Mouse (Mus musculus) 3T3-L1 (cell line): ENCODE results near the gene Atp1a4.
"Not testable (repeated sequence)": the region's sequence is repeated elsewhere in the genome, so short reads cannot be mapped to it uniquely, and the experiment has no call there.

ENCODE experiments used
- DNase-seq: peaks from one replicate; pipeline ENCODE4 v3.0.0-alpha.2; 2015; ENCODE audit warnings: low read depth, low spot score

Atp1a4 gene

DNA sequence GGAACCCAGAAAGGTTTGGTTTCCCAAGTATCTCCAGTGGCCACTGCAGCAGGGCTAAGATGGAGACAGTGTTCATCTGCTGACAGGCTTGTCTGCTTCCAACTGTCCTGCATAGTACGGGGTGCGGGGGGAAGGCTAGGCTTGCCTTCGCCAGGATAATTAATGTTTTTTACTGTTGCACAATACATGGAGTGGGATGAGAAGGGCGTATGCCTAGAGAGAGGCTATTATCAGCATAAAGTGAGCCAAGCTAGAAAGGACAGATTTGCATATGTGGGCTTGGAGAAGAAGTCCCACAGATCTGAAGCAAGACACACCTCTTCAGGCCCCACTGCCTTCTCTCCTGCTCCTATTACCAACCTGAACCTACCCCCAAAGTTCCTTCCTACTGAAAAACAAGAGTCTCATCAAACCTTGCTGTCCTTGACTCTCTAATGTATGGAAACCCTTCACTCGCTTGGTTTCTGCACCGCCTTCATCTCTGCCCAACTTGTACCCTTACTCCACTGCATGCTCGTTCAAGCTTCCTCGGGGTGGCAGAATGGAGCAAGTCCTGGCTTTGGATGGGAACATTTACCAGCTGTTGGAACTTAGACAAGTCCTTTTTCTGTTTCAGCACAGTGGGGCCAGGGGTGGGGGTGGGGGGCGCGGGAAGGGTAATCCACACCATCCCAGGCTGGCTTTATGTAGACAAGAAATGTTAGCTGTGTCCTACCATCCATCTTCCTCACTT, 23.5 kb upstream of the Atp1a4 start:
- no peak for DNase-seq

DNA sequence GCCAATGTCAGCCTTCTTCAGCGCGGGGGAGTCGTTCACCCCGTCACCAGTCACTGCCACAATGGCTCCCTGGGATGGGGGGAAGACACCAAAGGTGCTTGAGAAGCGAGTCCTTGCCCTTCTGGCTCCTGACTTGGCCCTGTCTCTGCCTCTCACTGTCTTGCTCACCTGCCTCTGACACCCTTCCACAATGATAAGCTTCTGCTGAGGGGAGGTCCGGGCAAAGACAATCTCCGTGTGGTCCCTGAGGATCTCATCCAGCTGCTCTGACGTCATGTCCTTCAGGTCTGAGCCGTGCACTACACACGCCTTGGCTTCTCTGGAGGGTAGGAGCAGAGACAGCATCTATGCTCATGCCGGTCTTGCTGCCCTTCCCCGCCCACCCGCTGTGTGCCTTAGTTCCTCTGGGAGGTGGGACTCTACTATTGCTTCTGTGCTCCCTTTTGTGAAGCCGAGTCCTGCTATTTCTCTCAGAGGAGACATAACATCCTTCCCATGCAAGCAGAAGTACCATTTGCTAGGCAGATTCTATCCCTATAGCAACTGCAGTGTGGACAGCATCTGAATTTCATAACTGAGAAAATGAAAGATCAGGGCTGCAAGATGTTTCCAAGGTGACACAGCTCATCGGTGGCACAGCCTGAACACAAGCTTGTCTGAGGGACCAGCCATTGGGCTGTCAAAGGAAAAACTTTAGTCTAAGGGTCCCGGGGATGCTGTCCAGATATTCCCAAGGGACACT, 21.7 kb upstream of the Atp1a4 start:
- no peak for DNase-seq

DNA sequence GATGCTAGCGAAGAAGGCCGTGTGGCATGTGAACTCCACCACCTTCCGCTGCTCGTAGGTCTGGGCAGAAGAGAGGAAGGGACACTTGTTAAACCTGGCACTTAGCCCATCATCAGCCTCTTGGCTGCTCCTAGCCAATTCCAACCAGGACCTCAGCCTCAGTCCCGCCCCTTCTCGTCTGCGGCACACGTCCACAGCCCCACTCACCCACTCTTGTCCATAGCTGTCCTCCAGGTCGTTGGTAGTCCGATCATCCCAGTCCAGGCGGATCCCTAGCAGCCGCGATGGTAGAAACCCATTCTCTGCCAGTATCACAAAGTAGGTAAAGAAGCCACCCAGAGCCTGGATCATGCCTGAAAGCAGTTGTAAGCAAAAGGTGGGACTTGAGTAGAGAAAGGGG, 20.1 kb upstream of the Atp1a4 start:
- DNase-seq: no peak

DNA sequence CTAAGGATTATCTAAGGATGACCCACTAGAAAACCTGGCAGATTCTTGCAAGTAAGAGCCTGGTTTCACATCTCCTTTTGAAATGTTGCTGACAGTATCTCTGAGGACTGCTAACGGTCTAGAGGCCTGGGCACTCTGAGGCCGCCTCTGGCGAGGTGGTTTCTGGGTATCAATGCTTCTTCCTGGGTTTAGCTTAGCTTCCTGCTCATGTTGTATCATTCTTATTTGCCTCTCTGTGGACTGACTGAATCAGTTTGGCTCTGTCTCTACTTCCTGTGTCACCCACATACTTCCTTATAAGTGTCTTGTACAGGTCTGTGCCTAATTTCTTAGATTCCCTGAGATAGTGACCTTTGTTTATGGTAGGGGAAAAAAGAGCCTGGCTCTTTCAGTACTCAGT, 19.0 kb upstream of the Atp1a4 start:
- DNase-seq: no peak

DNA sequence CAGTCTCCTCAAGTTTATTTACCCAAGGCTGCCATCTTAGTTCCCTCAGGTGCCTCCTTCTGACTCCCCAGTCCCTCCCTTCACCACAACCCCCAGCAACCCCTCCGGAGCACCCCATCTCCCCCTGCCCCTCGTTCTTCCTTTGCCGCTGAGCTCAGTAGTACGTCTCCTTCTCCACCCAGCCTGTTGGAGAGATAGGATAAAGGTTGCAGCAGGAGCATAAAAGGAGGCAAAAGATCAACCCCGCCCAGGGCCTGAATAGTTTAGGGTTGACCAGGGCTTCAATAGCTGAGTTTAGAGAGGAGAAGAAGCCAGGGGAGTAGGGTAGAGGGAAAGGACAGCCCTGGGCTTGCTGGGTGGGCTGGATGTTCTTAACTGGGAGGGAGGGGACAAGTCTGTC, 16.3 kb upstream of the Atp1a4 start:
- DNase-seq: no peak

DNA sequence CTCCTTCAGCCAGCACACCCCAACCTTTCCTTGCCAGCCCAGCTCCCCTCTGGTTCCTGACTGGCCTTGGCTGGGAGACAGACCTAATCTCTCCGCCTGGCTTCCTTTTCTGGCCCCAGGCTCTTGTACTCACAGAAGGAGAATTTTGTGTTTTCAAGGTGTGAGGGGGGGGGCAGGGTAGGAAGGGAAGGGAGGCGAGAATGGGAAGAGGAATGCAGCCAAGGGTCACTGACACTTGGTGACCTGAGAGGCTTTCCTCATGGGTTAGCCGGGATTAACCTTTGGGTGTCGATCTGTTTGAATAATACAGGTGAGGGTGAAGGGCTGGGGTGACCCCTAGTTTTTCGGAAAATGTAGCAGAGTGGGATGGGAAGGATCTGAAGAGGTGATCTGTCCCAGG, 15.9 kb upstream of the Atp1a4 start:
- DNase-seq: no peak

DNA sequence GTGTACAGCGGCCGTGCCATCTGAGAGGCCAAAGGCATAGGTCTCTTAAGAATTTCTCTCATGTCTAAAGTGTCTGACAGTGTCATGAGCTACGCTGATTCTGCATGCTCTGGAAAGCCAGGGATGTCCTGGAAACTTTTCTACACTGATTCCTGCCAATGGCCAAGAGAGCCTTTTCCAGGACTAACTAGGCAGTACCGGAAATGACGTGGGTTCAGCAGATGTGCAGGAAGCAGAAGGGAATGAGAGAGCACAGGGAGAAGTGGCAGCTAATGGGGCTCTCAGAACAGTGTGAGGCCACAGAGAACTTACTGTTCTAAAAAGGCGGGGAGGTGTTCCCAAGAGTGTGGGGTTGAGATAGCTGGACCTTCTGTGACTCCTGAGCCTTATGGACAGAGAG, 15.2 kb upstream of the Atp1a4 start:
- DNase-seq: no peak

DNA sequence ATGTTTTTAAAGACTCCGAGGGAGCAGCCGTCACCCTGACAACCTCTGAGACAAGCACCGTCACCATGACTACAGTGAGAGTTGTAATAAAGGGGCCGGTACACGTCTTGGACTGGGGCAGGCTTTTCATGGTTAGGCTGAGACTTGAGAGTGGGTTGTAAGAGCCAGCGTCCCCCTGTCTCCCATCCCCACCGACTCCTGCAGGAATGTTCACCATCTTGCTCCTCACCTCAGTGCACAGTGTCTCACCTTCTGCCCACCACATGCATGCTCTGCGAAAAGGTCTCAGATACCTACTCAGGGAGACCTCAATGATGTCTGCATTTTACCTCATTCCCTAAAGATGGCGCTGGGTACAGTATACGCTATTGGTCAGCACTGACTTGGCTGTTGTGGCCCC, 13.6 kb upstream of the Atp1a4 start:
- no peak for DNase-seq

DNA sequence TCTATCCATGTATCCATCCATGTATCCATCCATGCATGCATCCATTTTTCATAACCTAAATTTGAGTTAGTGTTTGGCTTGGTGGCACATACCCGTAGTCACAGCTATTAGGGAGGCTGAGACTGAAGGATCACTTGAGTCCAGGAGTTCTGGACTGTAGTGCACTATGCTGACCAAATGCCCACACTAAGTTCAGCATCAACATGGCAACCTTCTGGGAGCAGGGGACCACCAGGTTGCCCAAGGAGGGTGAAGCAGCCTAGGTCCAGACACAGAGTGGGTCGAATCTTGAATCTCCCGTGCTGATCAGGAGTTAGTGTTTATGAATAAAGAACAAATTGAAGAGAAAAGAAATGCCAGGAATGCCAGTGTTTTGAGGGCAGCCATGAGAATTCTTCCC, 13.0 kb upstream of the Atp1a4 start:
- no peak for DNase-seq

DNA sequence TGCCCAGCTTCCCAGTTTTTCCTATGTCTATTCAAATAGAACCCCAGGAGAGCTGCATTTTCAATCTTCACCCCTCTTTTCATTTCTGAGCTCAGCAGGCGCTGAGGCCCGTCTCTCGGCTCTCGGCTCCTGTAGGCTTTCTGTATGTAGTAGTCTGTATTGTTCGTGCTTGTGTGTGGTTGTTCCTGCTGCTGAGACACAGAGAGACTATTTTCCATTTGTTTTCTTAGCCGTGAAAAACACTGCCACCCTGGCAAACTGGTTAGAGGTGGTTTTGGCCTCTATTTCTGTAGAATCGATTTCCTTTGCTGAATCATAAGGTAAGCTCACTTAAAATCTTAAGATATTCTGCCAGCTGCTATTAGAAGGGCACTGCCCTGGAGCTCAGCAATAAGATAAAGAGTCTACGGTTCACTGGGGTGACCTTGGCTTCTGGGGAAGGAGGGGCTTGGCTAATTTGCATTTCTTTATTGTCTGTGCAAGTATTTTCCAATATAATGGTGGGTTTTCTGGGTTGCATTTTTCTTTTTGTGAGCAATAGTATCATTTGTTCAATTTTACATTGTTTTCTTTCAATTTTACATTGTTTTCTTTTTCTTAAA, 3.4 kb upstream of the Atp1a4 start, which contains the start of gene Igsf8:
Gene Igsf8, plus strand, starts transcription at position 165 of the 602 bp plus-strand sequence.
- DNase-seq: no peak

DNA sequence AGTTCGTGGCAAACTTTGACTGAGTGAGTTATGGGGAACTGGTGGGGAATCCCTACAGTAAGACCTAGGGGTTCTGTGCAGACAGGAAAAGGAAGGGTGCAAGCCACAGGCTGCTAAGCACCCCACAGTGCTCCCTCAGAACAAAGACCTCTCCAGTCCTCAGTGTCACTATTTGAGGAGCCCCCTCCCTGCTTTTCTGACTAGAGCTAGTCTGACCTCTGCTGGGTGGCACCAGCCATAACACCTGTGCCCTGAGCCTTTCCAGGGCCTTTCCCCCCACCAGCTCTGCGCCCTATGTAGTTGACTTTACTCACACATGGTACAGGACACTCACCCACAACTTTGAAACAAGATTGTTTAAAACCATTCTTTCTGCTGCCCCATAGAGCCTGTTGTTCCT, 10.5 kb downstream of the Atp1a4 start:
- DNase-seq: peak; percentile 34

DNA sequence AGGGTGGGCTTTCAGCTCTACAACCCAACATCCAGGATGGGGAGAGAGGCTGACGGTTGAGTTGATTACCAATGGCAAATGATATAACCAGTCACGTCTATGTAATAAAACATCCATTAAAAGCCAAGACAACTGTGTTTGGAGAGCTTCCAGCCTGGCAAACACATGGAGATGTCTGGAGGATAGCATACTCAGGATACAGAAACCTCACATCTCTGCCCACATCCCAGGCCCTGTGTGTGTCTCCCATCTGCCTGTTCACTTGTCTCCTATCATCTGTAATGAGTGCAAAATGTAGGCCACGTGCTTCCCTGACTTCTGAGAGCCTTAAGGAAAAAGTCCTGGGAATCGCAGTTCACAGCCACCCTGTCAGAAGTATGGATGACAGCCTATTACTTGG, 11.0 kb downstream of the Atp1a4 start:
- no peak for DNase-seq

DNA sequence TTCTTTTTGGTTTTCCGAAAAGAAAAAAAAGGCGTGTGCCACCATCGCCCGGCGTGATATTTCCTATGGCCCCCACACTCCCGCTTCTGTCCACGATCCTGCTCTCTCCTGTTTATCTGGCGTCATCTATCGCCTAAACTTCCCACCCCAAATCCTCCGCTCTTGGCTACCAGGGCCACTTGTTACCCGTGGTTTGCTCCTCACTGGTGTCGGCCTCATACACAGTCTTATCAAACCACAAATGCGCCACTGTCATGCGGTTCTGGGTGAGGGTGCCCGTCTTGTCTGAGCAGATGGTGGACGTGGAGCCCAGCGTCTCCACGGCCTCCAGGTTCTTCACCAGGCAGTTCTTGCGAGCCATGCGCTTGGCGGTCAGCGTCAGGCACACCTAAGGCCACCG, 13.6 kb downstream of the Atp1a4 start:
- DNase-seq: not testable (repeated sequence)

DNA sequence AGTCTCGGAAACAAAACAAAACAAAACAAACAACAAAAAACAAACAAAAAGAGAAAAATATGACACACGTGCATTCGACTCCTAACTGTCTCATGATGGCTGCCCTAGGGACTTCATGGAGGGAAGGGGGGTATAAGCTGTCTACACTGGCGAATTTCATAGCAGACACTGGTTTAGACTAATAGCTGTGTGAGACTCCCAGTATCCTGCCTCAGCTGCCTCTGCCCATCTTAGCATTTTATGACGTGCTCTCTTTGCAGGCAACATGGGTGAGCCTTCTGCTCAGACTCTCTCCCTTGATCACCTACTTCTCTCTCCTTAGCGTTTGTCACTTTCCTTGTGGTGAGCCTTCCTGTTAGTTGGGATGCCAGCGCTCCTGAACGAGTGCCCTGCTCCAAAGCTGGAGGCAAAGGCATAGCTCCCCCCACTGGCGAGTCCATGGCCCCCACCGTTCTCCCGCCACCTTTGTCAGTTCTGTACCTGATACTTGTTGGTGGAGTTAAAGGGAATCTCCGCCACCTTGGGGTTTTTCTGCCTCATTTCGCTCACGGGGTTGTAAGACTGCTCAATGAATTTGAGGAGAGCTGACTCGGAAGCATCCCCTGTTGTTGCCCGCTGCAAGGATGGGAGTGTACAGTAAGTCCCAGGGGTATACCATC, 14.5 kb downstream of the Atp1a4 start:
- no peak for DNase-seq

DNA sequence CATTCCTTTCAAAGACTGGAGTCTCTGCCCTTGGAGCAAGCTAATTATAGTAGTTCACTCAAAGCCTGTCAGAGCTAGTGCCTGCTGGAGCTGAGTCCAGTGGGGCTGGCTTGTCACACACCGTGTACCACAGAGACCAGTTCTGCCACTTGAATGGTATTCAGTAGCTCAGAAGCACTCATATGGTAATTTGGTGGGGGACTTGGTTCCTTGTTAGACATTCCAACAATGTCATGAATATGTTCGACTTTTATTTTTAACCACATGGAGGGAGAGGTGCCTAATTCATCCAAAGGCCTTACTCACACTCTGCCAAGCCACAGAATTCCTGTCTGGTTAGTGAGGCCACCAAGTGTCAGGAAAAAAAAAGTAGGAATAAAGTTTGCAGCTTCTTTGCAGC, 15.8 kb downstream of the Atp1a4 start:
- peak; percentile 95 for DNase-seq

DNA sequence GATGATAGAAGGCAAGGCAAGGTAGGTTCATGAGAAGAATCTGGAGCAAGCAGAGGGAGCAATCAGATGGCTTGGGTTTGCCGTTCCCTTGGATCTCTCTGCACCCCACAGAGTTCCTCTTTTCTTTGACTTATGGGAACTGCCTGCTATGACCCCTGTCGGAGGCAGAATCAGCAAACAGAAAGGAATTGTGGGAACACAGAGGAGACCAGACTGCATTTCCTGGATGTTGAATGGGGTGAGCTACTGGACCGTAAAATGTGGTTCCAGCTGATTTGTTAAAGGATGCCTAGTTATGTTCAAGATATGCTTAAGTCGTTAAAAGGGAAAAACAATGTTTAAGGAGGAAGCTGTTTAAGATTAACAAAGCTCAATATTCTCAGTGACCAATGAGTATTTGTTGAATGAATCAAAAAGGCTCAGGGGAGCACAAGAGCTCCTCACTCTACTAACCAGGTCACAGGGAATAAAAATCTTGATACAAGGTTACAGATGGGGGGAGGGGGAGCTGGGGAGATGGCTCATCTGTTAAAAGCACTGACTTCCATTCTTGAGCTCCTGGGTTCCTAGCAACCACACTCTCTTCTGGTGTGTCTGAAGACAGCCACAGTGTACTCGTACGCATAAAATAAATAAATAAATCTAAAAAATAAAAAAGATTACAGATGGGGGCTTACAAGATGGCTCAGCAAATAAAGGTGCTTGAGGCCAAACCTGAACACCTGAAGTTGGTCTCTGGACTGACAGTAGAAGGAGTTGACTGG, 17.1 kb downstream of the Atp1a4 start:
- DNase-seq: no peak

DNA sequence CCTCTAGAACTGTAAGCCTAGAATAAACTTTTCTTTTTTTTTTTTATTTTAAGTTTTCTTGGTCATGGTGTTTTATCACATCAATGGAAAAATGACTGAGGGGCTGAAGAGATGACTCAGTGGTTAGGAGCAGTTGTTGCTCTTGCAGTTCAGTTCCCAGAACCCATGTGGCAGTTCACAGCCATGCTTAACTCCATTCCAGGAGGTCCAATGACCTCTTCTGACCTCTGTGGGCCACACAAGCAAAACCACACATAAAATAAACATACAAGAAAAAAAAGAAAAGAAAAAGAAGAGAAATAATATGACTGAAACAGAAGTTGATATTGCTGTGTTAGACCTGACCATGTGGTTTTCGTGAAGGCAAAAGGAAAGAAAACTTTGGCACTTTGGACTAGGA, 29.0 kb downstream of the Atp1a4 start:
- DNase-seq: peak; percentile 85

DNA sequence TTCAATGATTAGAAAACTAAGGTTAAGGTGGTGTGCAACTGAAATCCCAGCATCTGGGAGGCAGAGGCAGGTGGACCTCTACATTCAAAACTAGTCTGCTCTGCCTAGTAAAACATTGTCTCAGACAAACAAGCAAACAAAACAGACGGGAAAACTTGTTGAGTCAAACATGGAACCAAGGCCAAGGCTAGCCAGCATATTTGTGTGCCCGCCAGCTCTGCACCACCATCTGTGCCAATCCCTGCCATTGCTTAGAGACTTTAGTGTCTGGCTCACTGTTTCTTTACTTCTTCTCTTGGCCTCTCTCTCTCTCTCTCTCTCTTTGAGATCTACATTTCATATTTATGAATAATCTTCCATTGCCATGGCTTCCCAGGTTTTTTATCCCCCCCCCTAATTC, 30.0 kb downstream of the Atp1a4 start:
- DNase-seq: no peak

DNA sequence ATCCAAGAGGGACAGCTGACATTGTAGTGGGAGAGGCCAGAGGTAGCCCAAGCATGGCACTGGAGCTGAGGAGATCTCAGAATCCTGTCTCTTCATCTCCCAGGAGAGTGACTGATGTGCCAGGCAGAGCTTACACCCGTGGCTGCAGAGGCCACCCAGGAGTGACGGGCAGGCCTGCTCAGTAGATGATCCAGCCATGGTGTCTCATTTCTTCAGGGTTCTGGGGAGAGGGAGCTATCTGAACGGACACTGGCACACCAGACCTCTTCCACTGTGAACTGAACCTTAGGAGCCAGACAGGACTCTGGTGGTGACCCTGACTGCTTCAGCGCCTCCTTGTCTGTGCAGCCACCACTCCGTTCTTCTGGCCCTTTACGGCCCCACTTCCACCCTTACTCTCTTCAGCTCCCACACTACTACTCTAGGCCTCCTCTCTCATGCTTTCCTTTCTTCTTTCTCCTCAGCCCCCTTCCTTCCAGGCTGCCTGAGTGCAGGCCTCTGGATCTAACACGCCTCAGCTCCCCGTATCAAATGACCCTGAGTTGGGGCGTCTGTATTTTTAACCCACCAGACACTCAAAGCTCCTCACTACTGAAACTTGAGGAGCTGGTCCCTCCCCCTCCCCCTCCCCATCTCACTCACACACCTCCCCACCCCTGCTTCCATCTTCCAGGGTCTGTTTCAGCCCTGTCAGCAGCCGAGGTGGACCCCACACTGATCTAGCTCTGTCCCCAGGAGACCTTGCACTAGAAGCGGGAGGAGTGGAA, 36.7 kb downstream of the Atp1a4 start:
- no peak for DNase-seq

DNA sequence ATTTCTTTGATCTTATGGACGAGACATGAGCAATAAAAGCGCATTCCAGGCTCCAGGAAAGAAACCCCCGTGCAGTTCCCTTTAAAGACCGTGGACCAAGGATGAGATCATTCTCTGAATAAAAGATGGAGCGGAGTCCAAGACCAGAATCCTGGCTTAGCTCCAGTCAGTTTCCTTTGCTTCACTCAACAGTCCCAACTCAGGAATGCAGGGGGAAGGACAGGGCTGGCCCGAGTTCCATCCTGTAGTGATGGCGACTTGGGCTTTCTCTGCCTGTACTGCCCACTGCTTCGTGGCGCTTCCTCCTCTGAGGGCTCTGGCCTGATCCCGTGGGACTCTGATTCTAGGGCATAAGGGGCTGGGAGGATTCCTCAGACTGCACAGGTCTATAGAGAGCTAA, 37.8 kb downstream of the Atp1a4 start:
- DNase-seq: peak; percentile 88
